Mouse (Mus musculus) adrenal gland, adult (tissue): ENCODE measurements around the gene Tmsb4x.

Source experiments
- DNase-seq, 2 experiments: peaks; one replicate each; pipeline ENCODE4 v3.0.0; 2022 to 2023; ENCODE audit warnings: low spot score in 1 of 2; ENCODE audit not compliant: inconsistent age in 2 of 2

The Tmsb4x gene

GRCm38 (mm10) chrX:167182411-167182810 is 26.7 kb downstream of the Tmsb4x start:
- DNase-seq = no peak

GRCm38 (mm10) chrX:167179961-167180642 is 29.0 kb downstream of the Tmsb4x start:
- no peak for DNase-seq

GRCm38 (mm10) chrX:167179549-167179948 is 29.6 kb downstream of the Tmsb4x start:
- no peak for DNase-seq

GRCm38 (mm10) chrX:167175319-167175718 is 33.8 kb downstream of the Tmsb4x start:
- no peak for DNase-seq

GRCm38 (mm10) chrX:167174311-167174710 is 34.8 kb downstream of the Tmsb4x start:
- DNase-seq = no peak

- DNase-seq = peak in 1 of 2 experiments; percentile 73
Measured at GRCm38 (mm10) chrX:167172256-167172655, 36.9 kb downstream of the Tmsb4x start.

- DNase-seq = no peak
Measured at GRCm38 (mm10) chrX:167171281-167171680, 37.8 kb downstream of the Tmsb4x start.

GRCm38 (mm10) chrX:167167282-167167681 is 41.8 kb downstream of the Tmsb4x start:
- peak in 1 of 2 experiments; percentile 47 for DNase-seq

GRCm38 (mm10) chrX:167166051-167166450 is 43.1 kb downstream of the Tmsb4x start:
- no peak for DNase-seq

GRCm38 (mm10) chrX:167157691-167158090 is 51.4 kb downstream of the Tmsb4x start:
- DNase-seq = no peak
